Mouse (Mus musculus): ENCODE data around the gene Tmem150b.

Gene Tmem150b

DNA sequence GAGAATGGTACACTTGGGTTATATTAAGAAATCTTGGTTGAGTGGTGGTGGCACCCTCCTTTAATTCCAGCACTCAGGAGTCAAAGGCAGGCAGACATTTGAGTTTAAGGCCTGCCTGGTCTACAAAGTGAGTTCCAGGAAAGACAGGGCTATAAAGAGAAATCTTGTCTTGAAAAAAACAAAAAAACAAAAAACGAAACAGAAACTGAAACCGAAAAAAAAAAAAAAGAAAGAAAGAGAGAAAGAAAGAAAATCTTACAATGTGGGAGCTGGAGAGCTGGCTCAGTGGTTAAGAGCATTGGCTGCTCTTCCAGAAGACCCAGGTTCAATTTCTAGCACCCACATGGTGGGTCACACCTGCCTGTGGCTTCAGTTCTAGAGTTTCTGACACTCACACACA lies 61.3 kb downstream of the Tmem150b start:
- no peak for DNase-seq (ENCODE audit: low spot score)

DNA sequence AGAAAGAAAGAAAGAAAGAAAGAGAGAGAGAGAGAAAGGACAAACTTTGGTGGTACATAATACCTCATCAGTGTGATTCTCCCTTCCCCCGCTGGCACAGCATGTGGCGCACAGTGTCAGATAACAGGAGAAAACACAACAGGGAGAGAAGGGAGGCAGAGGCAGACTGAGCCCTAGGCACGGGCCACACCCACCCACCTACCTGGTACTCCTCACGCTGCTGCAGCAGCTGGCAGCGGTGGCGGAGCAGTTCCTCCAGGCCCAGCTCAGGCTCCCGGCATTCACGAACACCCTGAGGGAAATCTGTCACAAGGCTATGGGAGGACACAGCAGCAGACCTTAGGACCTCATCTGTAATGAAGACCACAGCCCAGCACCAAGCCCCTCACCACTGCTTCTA lies 61.9 kb downstream of the Tmem150b start:
- no peak for DNase-seq (ENCODE audit: low spot score)

DNA sequence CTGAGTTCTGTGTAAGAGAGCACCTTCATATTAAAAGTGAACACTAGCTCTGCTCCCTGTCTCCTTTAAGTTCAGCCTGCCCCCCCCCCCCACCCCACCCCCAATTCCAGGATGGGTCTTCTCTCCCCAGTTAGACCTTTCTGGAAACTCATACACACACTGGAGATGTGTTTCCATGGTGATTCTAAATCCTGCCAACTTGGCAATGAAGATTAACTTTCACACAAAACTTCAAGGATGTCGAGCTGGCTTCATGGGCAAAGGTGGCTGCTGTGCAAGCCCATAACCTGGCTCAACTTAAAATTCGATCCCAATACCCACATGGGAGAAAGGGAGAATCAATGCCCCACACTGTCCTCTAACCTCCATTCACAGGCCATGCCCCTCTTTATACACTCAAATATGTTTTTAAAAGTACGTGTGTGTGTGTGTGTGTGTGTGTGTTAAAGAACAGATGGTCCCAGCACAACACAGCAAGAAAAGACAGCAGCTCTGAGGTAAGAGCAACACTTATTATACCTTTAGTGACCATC lies 65.1 kb downstream of the Tmem150b start:
- peak; percentile 73 for DNase-seq (ENCODE audit: low spot score)

DNA sequence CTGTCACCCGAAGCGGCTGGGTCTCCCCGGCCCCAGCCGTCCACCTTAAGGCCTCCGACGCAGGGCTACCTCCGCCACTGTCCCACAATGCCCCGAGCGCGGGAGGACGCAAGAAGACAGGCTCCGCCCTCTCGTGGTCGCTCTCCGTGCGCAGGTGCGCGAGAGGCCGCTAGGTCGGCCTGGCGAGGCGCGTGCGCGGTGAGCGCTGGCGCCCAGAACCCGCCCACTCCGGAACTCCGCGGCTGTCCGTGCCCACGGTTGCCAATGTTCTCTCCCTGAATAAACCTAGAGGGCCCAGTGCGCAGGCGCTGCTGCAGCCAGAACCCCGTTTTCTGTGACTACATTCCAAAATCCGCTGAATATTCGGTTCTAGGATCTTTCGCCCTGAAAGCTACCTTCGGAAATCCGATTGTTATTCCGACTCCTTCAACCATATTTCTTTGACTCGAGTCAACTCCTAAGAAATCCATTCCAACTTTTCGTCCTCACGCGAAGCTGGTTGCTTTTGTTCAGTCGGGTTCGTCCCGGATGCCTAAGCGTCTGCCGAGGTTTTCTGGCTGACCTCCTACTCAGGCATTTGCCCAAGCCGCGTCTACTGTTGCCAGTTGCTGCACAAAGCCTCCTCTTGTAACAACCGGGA lies 66.0 kb downstream of the Tmem150b start, which contains the start of gene Ppp6r1:
Gene Ppp6r1 (minus strand): TSS at position 108 of the 640 bp plus-strand sequence.
- peak; percentile 95 for DNase-seq (ENCODE audit: low spot score)

DNA sequence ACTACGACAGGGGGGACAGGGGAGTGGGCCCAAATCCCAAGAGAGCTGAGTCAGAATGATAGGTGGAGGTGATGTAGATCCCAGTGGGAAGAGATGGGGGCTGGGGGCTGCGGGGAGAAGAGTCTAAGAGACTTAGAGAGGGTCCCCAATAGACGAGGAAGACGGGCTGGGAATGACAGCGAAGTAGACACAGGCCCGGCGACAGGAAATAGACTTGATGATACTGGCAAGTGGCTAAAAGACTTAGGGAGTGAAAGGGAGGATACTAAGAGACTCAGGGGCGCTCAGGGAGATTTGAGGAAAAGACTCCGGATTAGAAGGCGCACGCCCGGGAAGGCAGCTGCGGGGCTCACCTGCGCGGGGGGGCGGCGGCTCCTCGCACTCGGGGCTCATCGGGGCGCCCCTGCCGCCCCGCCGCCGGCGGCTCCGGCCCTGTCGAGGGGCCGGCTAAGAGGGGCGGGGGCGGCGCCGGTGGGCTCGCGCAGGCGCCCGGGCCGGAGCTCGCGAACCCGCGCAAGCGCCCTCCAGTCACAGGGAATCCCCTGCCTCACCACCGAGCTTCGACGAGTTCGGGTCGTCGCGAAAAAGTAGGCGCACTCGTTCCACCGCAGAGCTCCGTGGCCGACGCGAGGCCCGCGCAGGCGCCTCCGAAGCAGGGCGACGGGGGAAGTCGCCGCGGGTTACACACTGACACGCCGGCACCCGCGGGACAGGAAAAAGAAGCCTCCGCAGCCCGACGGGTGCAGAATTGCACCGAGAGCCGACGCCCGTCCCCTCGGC lies 66.7 kb downstream of the Tmem150b start:
- DNase-seq (ENCODE audit: low spot score), result no peak

DNA sequence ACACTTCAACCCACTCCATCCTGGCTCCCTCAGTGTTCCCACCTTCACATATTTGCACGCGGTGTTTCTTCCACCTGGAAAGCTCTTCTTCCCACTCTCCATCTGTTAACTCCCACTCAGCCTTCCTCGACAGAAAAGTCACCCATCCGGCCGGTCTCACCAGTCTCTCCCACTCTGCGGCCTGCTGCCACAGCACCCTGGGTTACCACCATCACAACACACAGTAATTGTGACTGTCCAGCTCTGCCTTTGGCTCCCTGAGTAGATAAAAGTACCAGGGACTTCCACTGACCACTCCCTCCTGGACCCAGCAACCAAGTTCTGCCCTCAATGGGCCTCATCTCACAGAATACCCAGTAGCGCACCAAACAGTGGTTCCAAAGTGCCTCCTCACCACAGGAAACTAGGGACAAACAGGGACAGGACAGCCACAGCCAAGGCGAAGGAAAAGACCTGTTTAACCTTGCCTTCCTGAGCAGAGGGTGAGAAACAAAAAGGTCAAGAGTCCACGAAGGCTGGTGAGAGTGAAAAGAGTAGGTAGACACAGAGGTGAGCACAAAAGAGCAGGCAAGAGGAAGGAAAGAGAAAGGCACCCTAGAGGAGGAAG lies 67.4 kb downstream of the Tmem150b start:
- DNase-seq (ENCODE audit: low spot score), result no peak
